Mouse (Mus musculus): ENCODE measurements around the gene Shroom1. TPM values are rescaled to one million over a fixed set of nuclear protein-coding genes. Genes with fewer than 3 reads are reported as not detected.
"Not testable (repeated sequence)": the region's sequence is repeated elsewhere in the genome, so short reads cannot be mapped to it uniquely, and the experiment has no call there.

The Shroom1 gene
- polyA plus RNA-seq (2014; fragmentation: Nextera tagmentation; extraction: Ambion mirVana), result 1.2 and 1.9 TPM in 2 replicates

DNA sequence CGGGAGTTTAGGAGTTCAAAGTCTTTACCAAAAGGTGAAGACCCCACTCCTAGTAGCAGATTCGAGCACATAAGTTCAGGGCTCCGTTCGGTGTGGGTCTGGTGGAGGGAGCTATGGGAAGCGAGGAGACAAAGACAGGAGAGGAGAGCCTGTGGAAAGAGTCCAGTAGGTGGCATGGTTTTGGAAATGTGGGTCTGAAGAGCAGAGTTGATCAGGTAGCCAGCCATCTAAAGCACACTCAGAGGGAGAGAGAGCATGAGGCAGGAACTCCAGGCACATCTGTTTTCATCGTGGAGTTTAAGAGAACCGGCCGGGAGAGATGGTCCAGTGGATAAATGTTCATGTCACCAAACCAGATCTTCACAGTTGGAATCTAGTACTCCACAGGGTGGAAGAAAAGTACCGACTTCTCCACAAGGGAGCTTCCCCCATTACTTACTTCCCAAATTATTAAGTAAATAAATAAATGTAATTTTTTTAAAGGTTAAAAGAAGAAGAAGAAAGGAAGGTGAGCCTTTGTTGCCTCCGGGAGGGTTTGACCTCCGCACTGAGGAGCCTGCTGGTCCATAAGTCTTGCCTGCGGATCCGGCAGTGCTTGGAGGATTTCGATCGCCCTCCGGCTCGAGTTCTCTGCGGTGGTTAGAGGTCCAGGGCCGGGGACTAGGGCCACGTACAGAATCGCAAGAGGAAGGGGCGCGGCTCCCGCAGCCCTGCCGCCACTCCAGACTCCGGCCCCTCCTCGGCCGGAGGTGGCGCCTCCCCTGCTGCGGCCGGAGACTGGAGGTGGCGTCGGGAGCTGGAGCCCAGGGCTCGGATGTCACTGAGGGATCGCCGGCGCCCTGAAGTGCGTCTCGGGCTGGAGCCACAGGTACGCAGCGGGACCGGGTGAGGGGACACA lies at the start of gene Shroom1, which contains the start of gene Gm10447:
Shroom1 (plus strand) TSS at position 732 of the 898 bp plus-strand sequence.
Gm10447 (minus strand) TSS at position 637 of the 898 bp plus-strand sequence.
- Histone ChIP-seq H3K9ac (ENCODE audit: low read depth, low read length) (peak within 1 kb of the TSS; percentile 57), H3K27ac (ENCODE audit: low read depth, low read length) (no peak within 1 kb of the TSS), H3K4me2 (replicated peaks; ENCODE audit: low read depth, low read length) (peak within 1 kb of the TSS; percentile 85), H3K9me3 (ENCODE audit: control insufficient read depth, low read length) (no peaks in the 10 kb centered on the region), H3K4me1 (ENCODE audit: control insufficient read depth, insufficient read depth, low read length) (0 out of 2 replicates have a peak, but pooled peaks cover 4% of the 10 kb centered on the region), H3K27me3 (ENCODE audit: control insufficient read depth, insufficient read depth, low read length) (peaks cover 11% of the 10 kb centered on the region; the same call in 1 of the 2 replicates), H3K36me3 (ENCODE audit: control insufficient read depth, insufficient read depth, low read length) (no peaks in the 10 kb centered on the region), H3K4me3 (ENCODE audit: low read length) (peak within 1 kb of the TSS; percentile 54)
- WGBS, result 2% methylated on average over 42 of the region's 42 CpGs
- ATAC-seq (ENCODE audit: low FRiP score, low TSS enrichment), result peak; percentile 89

DNA sequence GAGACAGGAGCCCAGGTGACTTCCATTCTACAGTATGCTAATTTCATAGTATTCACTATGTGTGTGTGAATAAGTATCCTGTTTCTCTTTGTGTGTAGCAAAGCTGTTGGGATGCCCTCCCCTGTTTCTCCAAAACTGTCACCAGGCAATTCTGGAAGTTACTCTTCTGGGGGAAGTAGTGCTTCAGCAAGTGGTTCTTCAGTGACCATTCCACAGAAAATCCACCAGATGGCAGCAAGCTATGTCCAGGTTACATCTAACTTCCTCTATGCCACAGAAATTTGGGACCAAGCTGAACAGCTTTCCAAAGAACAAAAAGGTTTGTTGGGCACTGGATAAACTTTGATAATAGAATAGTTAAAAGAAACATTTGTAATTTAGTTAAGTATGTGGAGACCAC lies 45.3 kb upstream of the Shroom1 start:
- Histone ChIP-seq H3K27me3 (ENCODE audit: control insufficient read depth, insufficient read depth, low read length) (no peaks in the 10 kb centered on the region), H3K4me2 (replicated peaks; ENCODE audit: low read depth, low read length) (no peak overlapping the region), H3K9ac (ENCODE audit: low read depth, low read length) (no peak overlapping the region), H3K4me1 (ENCODE audit: control insufficient read depth, insufficient read depth, low read length) (no peaks in the 10 kb centered on the region), H3K36me3 (ENCODE audit: control insufficient read depth, insufficient read depth, low read length) (peaks cover 91% of the 10 kb centered on the region), H3K27ac (ENCODE audit: low read depth, low read length) (no peak overlapping the region), H3K9me3 (ENCODE audit: control insufficient read depth, low read length) (no peaks in the 10 kb centered on the region), H3K4me3 (ENCODE audit: low read length) (no peak overlapping the region)
- ATAC-seq (ENCODE audit: low FRiP score, low TSS enrichment), result no peak

DNA sequence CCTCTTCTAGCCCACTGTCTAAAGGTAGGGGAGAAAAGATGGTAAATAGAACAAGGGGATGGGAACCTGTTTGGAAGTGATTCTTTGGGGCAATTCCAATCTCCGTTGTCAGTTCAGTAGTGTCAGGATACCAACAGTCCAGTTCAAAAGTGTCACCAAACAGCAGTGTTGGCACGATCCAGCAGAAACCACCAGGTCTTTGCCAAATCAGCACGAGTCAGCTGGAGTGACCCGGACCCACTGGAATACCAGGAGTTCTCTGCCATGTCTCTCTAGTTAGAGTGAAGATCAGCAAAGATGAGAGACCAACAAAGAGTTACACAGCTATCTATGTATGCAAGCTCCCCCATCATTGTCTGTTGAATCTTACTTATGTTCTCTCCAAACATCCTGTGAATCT lies 43.1 kb upstream of the Shroom1 start:
- Histone ChIP-seq H3K9me3 (ENCODE audit: control insufficient read depth, low read length) (no peaks in the 10 kb centered on the region), H3K4me1 (ENCODE audit: control insufficient read depth, insufficient read depth, low read length) (no peaks in the 10 kb centered on the region), H3K9ac (ENCODE audit: low read depth, low read length) (no peak overlapping the region), H3K4me3 (ENCODE audit: low read length) (no peak overlapping the region), H3K36me3 (ENCODE audit: control insufficient read depth, insufficient read depth, low read length) (peaks cover 93% of the 10 kb centered on the region), H3K27ac (ENCODE audit: low read depth, low read length) (no peak overlapping the region), H3K4me2 (replicated peaks; ENCODE audit: low read depth, low read length) (no peak overlapping the region), H3K27me3 (ENCODE audit: control insufficient read depth, insufficient read depth, low read length) (no peaks in the 10 kb centered on the region)
- ATAC-seq (ENCODE audit: low FRiP score, low TSS enrichment), result no peak
- 93% methylated on average over 4 of the region's 4 CpGs for WGBS

DNA sequence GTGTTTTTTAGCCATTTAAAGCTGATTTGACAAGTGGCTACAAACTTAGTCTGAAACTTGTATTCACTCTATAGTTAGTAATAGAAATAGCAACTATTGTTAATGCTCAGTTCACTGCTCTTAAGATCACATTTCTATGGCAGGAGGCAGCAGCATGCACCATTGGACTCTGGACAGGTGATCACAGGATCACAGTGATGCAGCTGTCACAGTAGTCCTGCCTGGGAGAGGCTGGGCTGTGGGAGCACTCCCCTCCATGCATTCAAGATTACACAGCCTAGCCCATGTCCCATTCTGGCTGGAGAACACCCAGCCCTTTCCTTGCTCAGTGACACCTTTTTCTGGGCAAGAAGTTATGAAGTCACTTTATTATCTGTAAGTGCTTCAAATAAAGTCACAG lies 39.0 kb upstream of the Shroom1 start:
- Histone ChIP-seq H3K4me1 (ENCODE audit: control insufficient read depth, insufficient read depth, low read length) (no peaks in the 10 kb centered on the region), H3K4me2 (replicated peaks; ENCODE audit: low read depth, low read length) (no peak overlapping the region), H3K4me3 (ENCODE audit: low read length) (no peak overlapping the region), H3K9me3 (ENCODE audit: control insufficient read depth, low read length) (no peaks in the 10 kb centered on the region), H3K27ac (ENCODE audit: low read depth, low read length) (no peak overlapping the region), H3K27me3 (ENCODE audit: control insufficient read depth, insufficient read depth, low read length) (no peaks in the 10 kb centered on the region), H3K9ac (ENCODE audit: low read depth, low read length) (no peak overlapping the region), H3K36me3 (ENCODE audit: control insufficient read depth, insufficient read depth, low read length) (peaks cover 66% of the 10 kb centered on the region)
- ATAC-seq (ENCODE audit: low FRiP score, low TSS enrichment), result no peak

DNA sequence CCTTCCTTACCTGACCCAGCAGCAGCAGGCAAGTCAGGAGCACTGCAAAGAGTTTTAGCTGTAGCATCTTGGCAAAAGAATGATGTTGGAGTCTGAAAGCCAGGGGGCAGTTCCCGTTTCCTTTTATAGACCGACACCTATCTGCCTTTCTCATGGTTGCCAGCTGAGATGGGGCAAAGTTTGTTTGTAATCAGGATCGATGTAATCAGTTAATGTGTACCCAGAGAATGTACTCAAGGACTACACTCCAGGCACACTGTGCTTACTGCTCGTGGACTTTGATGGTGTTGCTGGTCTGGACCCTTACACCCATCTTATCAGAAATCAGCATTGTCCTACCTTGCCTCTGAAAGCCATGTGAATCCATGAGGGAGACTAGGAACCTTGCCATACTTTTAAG lies 34.0 kb upstream of the Shroom1 start, which contains the start of gene Leap2:
Leap2 (minus strand) TSS at position 135 of the 400 bp plus-strand sequence.
- Histone ChIP-seq H3K27ac (ENCODE audit: low read depth, low read length) (no peak within 1 kb of the TSS), H3K4me3 (ENCODE audit: low read length) (no peak within 1 kb of the TSS), H3K4me1 (ENCODE audit: control insufficient read depth, insufficient read depth, low read length) (no peaks in the 10 kb centered on the region), H3K36me3 (ENCODE audit: control insufficient read depth, insufficient read depth, low read length) (peaks cover 21% of the 10 kb centered on the region), H3K27me3 (ENCODE audit: control insufficient read depth, insufficient read depth, low read length) (no peaks in the 10 kb centered on the region), H3K4me2 (replicated peaks; ENCODE audit: low read depth, low read length) (no peak within 1 kb of the TSS), H3K9ac (ENCODE audit: low read depth, low read length) (no peak within 1 kb of the TSS), H3K9me3 (ENCODE audit: control insufficient read depth, low read length) (no peaks in the 10 kb centered on the region)
- no peak for ATAC-seq (ENCODE audit: low FRiP score, low TSS enrichment)
- 86% methylated on average over 4 of the region's 4 CpGs for WGBS

DNA sequence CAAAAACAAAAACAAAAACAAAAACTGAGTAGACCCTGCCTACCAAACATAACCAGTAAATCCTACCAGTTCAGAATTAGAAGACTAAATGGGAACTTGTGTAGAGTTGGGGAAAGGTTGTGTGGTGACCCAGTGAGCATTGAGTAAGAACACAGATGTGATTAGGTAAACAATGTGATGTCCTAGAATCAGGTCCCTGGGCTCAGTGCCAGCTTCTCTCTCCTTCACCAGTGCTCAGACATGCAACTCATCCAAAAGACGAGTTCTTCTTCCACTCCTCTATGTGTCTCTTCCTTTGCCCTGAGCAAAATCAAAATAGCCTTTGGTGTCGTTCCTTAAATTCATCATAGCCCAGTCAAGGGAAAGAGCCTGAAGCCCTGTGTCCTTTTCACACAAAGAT lies 32.2 kb upstream of the Shroom1 start:
- Histone ChIP-seq H3K27me3 (ENCODE audit: control insufficient read depth, insufficient read depth, low read length) (no peaks in the 10 kb centered on the region), H3K9me3 (ENCODE audit: control insufficient read depth, low read length) (no peaks in the 10 kb centered on the region), H3K36me3 (ENCODE audit: control insufficient read depth, insufficient read depth, low read length) (peaks cover 16% of the 10 kb centered on the region), H3K4me1 (ENCODE audit: control insufficient read depth, insufficient read depth, low read length) (peaks cover 5% of the 10 kb centered on the region; the same call in 1 of the 2 replicates), H3K9ac (ENCODE audit: low read depth, low read length) (no peak overlapping the region), H3K4me2 (replicated peaks; ENCODE audit: low read depth, low read length) (no peak overlapping the region), H3K27ac (ENCODE audit: low read depth, low read length) (no peak overlapping the region), H3K4me3 (ENCODE audit: low read length) (no peak overlapping the region)
- WGBS, result 78% methylated on average over 2 of the region's 2 CpGs
- no peak for ATAC-seq (ENCODE audit: low FRiP score, low TSS enrichment)

DNA sequence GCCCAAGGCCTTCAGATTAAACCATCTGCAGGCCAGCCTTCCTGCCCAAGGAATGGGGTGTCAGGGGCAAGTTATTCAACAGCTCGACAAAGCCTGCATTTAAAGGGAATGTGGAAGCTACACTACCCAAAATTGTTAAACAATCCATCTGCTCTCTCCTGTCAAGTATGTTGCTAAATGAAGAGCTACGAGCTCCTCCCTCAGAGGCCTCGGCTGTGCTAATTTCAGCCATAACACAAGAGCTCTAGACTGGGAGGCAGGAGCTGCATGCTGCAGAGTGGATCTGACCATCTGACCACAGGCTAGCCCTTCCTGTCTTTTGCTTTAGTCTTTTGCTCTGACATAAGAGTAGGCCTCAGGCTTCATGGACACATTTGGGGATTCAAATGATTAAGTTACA lies 31.8 kb upstream of the Shroom1 start:
- Histone ChIP-seq H3K4me3 (ENCODE audit: low read length) (no peak overlapping the region), H3K9me3 (ENCODE audit: control insufficient read depth, low read length) (no peaks in the 10 kb centered on the region), H3K27ac (ENCODE audit: low read depth, low read length) (no peak overlapping the region), H3K36me3 (ENCODE audit: control insufficient read depth, insufficient read depth, low read length) (peaks cover 13% of the 10 kb centered on the region), H3K4me2 (replicated peaks; ENCODE audit: low read depth, low read length) (no peak overlapping the region), H3K4me1 (ENCODE audit: control insufficient read depth, insufficient read depth, low read length) (peaks cover 6% of the 10 kb centered on the region; the same call in 1 of the 2 replicates), H3K9ac (ENCODE audit: low read depth, low read length) (no peak overlapping the region), H3K27me3 (ENCODE audit: control insufficient read depth, insufficient read depth, low read length) (no peaks in the 10 kb centered on the region)
- no peak for ATAC-seq (ENCODE audit: low FRiP score, low TSS enrichment)
- 49% methylated on average over 3 of the region's 3 CpGs for WGBS

DNA sequence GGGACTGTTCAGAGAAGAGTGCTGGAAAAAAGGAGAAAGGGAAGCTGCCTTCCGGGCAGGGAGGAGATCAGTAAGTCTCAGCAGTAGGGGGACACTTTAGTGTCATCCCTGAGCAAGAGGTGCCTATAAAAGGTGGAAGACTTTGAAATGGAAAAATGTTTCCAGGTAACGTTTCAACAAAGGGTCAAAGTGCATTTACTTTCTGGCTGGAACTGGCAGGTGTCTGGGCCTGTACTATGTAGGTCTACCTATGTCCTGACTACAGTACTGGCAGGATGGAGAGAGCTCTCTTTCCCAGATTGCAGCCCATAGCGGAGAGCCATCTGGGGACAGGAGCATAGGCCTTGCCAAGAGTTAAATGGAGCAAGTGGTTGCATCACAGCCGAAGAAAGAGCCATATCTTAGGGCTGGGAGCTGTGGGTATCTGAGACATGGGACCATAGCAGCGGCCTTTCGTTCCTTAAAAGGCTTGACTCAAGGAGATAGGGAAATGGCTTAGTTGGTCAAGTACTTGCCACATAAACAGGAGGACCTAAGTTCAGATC lies 31.2 kb upstream of the Shroom1 start:
- no peak overlapping the region for H3K9ac ChIP-seq (ENCODE audit: low read depth, low read length)
- 81% methylated on average over 6 of the region's 6 CpGs for WGBS
- H3K27ac ChIP-seq (ENCODE audit: low read depth, low read length), result no peak overlapping the region
- no peak overlapping the region for H3K4me2 ChIP-seq (replicated peaks; ENCODE audit: low read depth, low read length)
- H3K36me3 ChIP-seq (ENCODE audit: control insufficient read depth, insufficient read depth, low read length), result peaks cover 13% of the 10 kb centered on the region
- no peak for ATAC-seq (ENCODE audit: low FRiP score, low TSS enrichment)
- no peak overlapping the region for H3K4me3 ChIP-seq (ENCODE audit: low read length)
- peaks cover 6% of the 10 kb centered on the region; the same call in 1 of the 2 replicates for H3K4me1 ChIP-seq (ENCODE audit: control insufficient read depth, insufficient read depth, low read length)
- no peaks in the 10 kb centered on the region for H3K27me3 ChIP-seq (ENCODE audit: control insufficient read depth, insufficient read depth, low read length)
- H3K9me3 ChIP-seq (ENCODE audit: control insufficient read depth, low read length), result no peaks in the 10 kb centered on the region

DNA sequence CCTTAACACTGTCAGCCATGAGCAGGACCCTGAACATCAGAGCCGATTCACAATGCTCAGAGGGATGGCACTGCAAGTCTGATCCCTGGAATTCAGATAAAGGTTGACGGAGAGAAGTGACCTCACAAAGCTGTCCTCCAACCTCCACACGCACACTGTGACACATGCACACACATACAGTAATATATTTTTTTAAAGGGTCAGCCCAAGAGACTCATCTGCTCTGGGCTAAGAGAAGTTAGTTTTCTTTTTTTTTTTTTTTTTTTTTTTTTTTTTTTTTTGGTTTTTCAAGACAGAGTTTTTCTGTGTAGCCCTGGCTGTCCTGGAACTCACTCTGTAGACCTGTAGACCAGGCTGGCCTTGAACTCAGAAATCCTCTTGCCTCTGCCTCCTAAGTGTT lies 30.1 kb upstream of the Shroom1 start:
- not testable (repeated sequence) for H3K4me2 ChIP-seq (replicated peaks; ENCODE audit: low read depth, low read length); H3K27ac ChIP-seq (ENCODE audit: low read depth, low read length); H3K4me3 ChIP-seq (ENCODE audit: low read length); H3K9ac ChIP-seq (ENCODE audit: low read depth, low read length); H3K27me3 ChIP-seq (ENCODE audit: control insufficient read depth, insufficient read depth, low read length); ATAC-seq (ENCODE audit: low FRiP score, low TSS enrichment); H3K36me3 ChIP-seq (ENCODE audit: control insufficient read depth, insufficient read depth, low read length); H3K9me3 ChIP-seq (ENCODE audit: control insufficient read depth, low read length)
- peaks cover 11% of the 10 kb centered on the region; the same call in 1 of the 2 replicates for H3K4me1 ChIP-seq (ENCODE audit: control insufficient read depth, insufficient read depth, low read length)
- 83% methylated on average over 3 of the region's 3 CpGs for WGBS
